13 mouse cellular contexts compared by ENCODE assay signal in the genomic region with DNA sequence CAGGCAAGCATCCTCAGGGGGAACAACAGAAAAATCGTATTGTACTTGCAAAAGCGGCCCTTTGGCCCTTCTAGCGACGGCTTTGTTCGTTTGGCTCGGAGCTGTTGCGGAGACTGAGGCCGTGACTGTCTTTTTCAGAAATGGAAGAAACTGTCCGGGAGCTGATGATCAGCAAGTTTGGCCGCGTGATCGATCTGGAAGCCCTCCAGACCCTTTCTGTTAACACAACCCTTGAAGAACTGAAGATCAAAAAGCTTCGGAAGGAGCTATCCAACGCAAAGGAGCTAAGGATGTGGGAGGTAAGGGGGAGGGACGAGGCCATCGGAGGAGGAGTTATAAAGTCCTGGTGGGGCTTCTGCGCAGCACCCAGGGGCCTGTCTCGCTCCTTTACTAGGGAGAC.
DNase-seq lines count a peak whose midpoint lies in the region; ATAC-seq lines count a peak whose summit lies in the region.
"Had no signal": no experiment of that assay in that cellular context is flagged by ENCODE, and none has a peak within 500 bp of the region (broad histone marks: within the 10 kb centered on the region; RNA-seq: fewer than 3 reads in every experiment).

No protein-coding gene starts in this region.

- peaks cover 11% of the 10 kb centered on the region for H3K4me1 ChIP-seq in hindbrain, embryonic 13.5 days (replicated peaks)
- 0 out of 2 replicates have a peak, but pooled peaks cover 3% of the 10 kb centered on the region for H3K4me1 ChIP-seq in hindbrain, embryonic 10.5 days (replicated peaks)
- H3K4me1 ChIP-seq in limb, embryonic 10.5 days: no peaks in the 10 kb centered on the region; the same call in 1 of the 2 replicates
- H3K4me1 ChIP-seq: liver, embryonic 12.5 days had no signal

- peak; percentile 24 for DNase-seq in cerebellum, adult 11 months
- DNase-seq in hindbrain, embryonic 10.5 days (ENCODE audit: low spot score): no peak
- peak; percentile 18 for DNase-seq in cerebellum, adult 8-10 months
- no peak for DNase-seq in limb, embryonic 10.5 days (ENCODE audit: low spot score)
- DNase-seq in thymus, postnatal 4 days: no peak
- DNase-seq in left cerebral cortex, postnatal 4 days: no peak
- DNase-seq: gastrocnemius, postnatal 36 days; kidney, postnatal 25 days had no signal

- H3K36me3 ChIP-seq in hindbrain, embryonic 13.5 days: no peaks in the 10 kb centered on the region
- H3K36me3 ChIP-seq in hindbrain, embryonic 10.5 days: peaks cover 41% of the 10 kb centered on the region
- H3K36me3 ChIP-seq in limb, embryonic 10.5 days: peaks cover 12% of the 10 kb centered on the region
- H3K36me3 ChIP-seq: liver, embryonic 12.5 days; neural tube, embryonic 15.5 days had no signal

- no peak for ATAC-seq in cerebellum, adult (ENCODE audit: insufficient number of reproducible peaks, low FRiP score, low TSS enrichment)
- no peak for ATAC-seq in hindbrain, embryonic 13.5 days (ENCODE audit: low FRiP score)
- ATAC-seq: forebrain, embryonic 13.5 days; liver, embryonic 12.5 days had no signal

- H3K4me3 ChIP-seq in hindbrain, embryonic 13.5 days: no peak overlapping the region
- H3K4me3 ChIP-seq in hindbrain, embryonic 10.5 days: no peak overlapping the region
- peak overlapping the region; percentile 4; the same call in 1 of the 2 replicates for H3K4me3 ChIP-seq in limb, embryonic 10.5 days
- H3K4me3 ChIP-seq: forebrain, embryonic 13.5 days; liver, embryonic 12.5 days; neural tube, embryonic 15.5 days had no signal

- intact Hi-C loops in left cerebral cortex, postnatal 4 days (cut with DNase I): no loop called here

- no peaks in the 10 kb centered on the region for H3K9me3 ChIP-seq in hindbrain, embryonic 13.5 days
- no peaks in the 10 kb centered on the region for H3K9me3 ChIP-seq in hindbrain, embryonic 10.5 days
- no peaks in the 10 kb centered on the region for H3K9me3 ChIP-seq in limb, embryonic 10.5 days (replicated peaks)
- H3K9me3 ChIP-seq: forebrain, embryonic 13.5 days; liver, embryonic 12.5 days; neural tube, embryonic 15.5 days had no signal

- peak overlapping the region; percentile 13; the same call in 1 of the 2 replicates for H3K4me2 ChIP-seq in hindbrain, embryonic 13.5 days
- H3K4me2 ChIP-seq: forebrain, embryonic 13.5 days; liver, embryonic 12.5 days; neural tube, embryonic 15.5 days had no signal

- 48% methylated on average over 18 of the region's 18 CpGs for WGBS in hindbrain, embryonic 13.5 days
- WGBS in hindbrain, embryonic 10.5 days: 53% methylated on average over 18 of the region's 18 CpGs
- 37% methylated on average over 18 of the region's 18 CpGs for WGBS in limb, embryonic 10.5 days

- no peak overlapping the region for H3K27ac ChIP-seq in hindbrain, embryonic 13.5 days
- H3K27ac ChIP-seq in hindbrain, embryonic 10.5 days: no peak overlapping the region
- H3K27ac ChIP-seq in limb, embryonic 10.5 days: no peak overlapping the region
- H3K27ac ChIP-seq: forebrain, embryonic 13.5 days; liver, embryonic 12.5 days; neural tube, embryonic 15.5 days had no signal

- no peak overlapping the region for H3K9ac ChIP-seq in hindbrain, embryonic 13.5 days
- H3K9ac ChIP-seq: forebrain, embryonic 13.5 days; liver, embryonic 12.5 days; neural tube, embryonic 15.5 days had no signal

- no peaks in the 10 kb centered on the region for H3K27me3 ChIP-seq in hindbrain, embryonic 13.5 days
- H3K27me3 ChIP-seq in hindbrain, embryonic 10.5 days (ENCODE audit: insufficient read depth, poor library complexity, severe bottlenecking): no peaks in the 10 kb centered on the region
- no peaks in the 10 kb centered on the region for H3K27me3 ChIP-seq in limb, embryonic 10.5 days (ENCODE audit: low read depth, poor library complexity, severe bottlenecking)
- H3K27me3 ChIP-seq: forebrain, embryonic 13.5 days; neural tube, embryonic 15.5 days had no signal

Comparison
In these comparisons a context has a peak if more than half of its experiments do, and no peak if none do; other contexts are left out.
1. DNase-seq: peak in cerebellum, adult 11 months (single experiment) and cerebellum, adult 8-10 months (single experiment); none in hindbrain, embryonic 10.5 days (single experiment), limb, embryonic 10.5 days (single experiment), thymus, postnatal 4 days (single experiment) and left cerebral cortex, postnatal 4 days (single experiment).